Mouse (Mus musculus) neural tube, embryonic 11.5 days (tissue): Measurements from ENCODE around the gene Lifr. TPM values are rescaled to one million over a fixed set of nuclear protein-coding genes. Genes with fewer than 3 reads are reported as not detected.

Experiments
- ATAC-seq: fragments of 200-750 bp; cut with Nextera tagmentation; 2 replicates; pipeline ENCODE4 v1.8.0; 2017; ENCODE audit warnings: moderate number of reproducible peaks, mild to moderate bottlenecking, moderate TSS enrichment, moderate library complexity; ENCODE audit not compliant: insufficient read depth, low FRiP score, low TSS enrichment
- DNase-seq: peaks from one replicate; pipeline ENCODE4 v3.0.0-alpha.2; 2015; ENCODE audit warnings: low spot score
- H3K27ac ChIP-seq: fragments of 300-500 bp; sonication (generic); 2 replicates; pipeline ENCODE4 v1.5.1; 2014; ENCODE audit warnings: low read depth, mild to moderate bottlenecking, low read length
- H3K27me3 ChIP-seq: fragments of 300-500 bp; sonication (generic); 2 replicates; pipeline ENCODE4 v1.6.1; 2014; ENCODE audit warnings: mild to moderate bottlenecking, low read length, mixed read lengths; ENCODE audit not compliant: control insufficient read depth, insufficient read depth
- H3K36me3 ChIP-seq: fragments of 300-500 bp; sonication (generic); 2 replicates; pipeline ENCODE4 v1.6.1; 2014; ENCODE audit warnings: mild to moderate bottlenecking, low read length, moderate library complexity, mixed read lengths; ENCODE audit not compliant: control insufficient read depth, insufficient read depth
- H3K4me1 ChIP-seq: fragments of 300-500 bp; sonication (generic); 2 replicates; pipeline ENCODE4 v1.6.1; 2014; ENCODE audit warnings: low read length, mixed read lengths; ENCODE audit not compliant: control insufficient read depth, insufficient read depth
- H3K4me2 ChIP-seq: fragments of 300-500 bp; sonication (generic); 2 replicates; pipeline ENCODE4 v1.6.1; 2014; ENCODE audit warnings: low read depth, mild to moderate bottlenecking, moderate library complexity
- H3K4me3 ChIP-seq: fragments of 300-500 bp; sonication (generic); 2 replicates; pipeline ENCODE4 v1.5.1; 2014; ENCODE audit warnings: low read depth, low read length
- H3K9ac ChIP-seq: fragments of 300-500 bp; sonication (generic); 2 replicates; pipeline ENCODE4 v1.6.1; 2014; ENCODE audit warnings: mild to moderate bottlenecking, low read length
- H3K9me3 ChIP-seq: fragments of 300-500 bp; sonication (generic); 2 replicates; pipeline ENCODE4 v1.6.1; 2016; ENCODE audit warnings: low read length; ENCODE audit not compliant: control insufficient read depth
- WGBS: fragments of 180-500 bp; shearing (Covaris S2); extraction: QIAGEN DNeasy Blood & Tissue Kit; methylation state at CpG from one replicate; pipeline ENCODE4 v1.1.7; 2014; 5-methylcytosine and 5-hydroxymethylcytosine counted together
- polyA plus RNA-seq: library from polyadenylated mRNA; unstranded; fragments of >200 nt; fragmentation: Nextera tagmentation; extraction: Ambion mirVana; gene quantifications from 2 replicates; pipeline ENCODE4 v1.2.1, GENCODE M21; 2014

Gene Lifr
- polyA plus RNA-seq, 1 experiment from 2014 or later = 29.7 TPM

GRCm38 (mm10) chr15:7201421-7202380 is 111.3 kb downstream of the Lifr start:
- Histone ChIP-seq H3K4me3 (no peak overlapping the region), H3K4me2 (no peak overlapping the region), H3K9me3 (no peaks in the 10 kb centered on the region), H3K9ac (no peak overlapping the region), H3K27ac (no peak overlapping the region), H3K4me1 (peaks cover 19% of the 10 kb centered on the region; the same call in 1 of the 2 replicates), H3K27me3 (no peaks in the 10 kb centered on the region), H3K36me3 (no peaks in the 10 kb centered on the region)
- ATAC-seq = no peak
- DNase-seq = no peak
- 59% methylated on average over 9 of the region's 9 CpGs for WGBS

GRCm38 (mm10) chr15:7202981-7203380 is 112.6 kb downstream of the Lifr start:
- Histone ChIP-seq H3K4me2 (no peak overlapping the region), H3K9me3 (no peaks in the 10 kb centered on the region), H3K27ac (no peak overlapping the region), H3K4me1 (peaks cover 15% of the 10 kb centered on the region; the same call in 1 of the 2 replicates), H3K4me3 (no peak overlapping the region), H3K27me3 (no peaks in the 10 kb centered on the region), H3K9ac (no peak overlapping the region), H3K36me3 (no peaks in the 10 kb centered on the region)
- WGBS = 88% methylated on average over 5 of the region's 5 CpGs
- ATAC-seq (no peak), DNase-seq (no peak)

GRCm38 (mm10) chr15:7203606-7204330 is 113.4 kb downstream of the Lifr start:
- no peak for ATAC-seq
- no peak overlapping the region for H3K9ac ChIP-seq
- peaks cover 14% of the 10 kb centered on the region; the same call in 1 of the 2 replicates for H3K4me1 ChIP-seq
- no peak overlapping the region for H3K4me3 ChIP-seq
- 58% methylated on average over 8 of the region's 9 CpGs for WGBS
- no peak for DNase-seq
- no peaks in the 10 kb centered on the region for H3K27me3 ChIP-seq
- no peak overlapping the region for H3K27ac ChIP-seq
- no peaks in the 10 kb centered on the region for H3K36me3 ChIP-seq
- H3K4me2 ChIP-seq = no peak overlapping the region
- H3K9me3 ChIP-seq = no peaks in the 10 kb centered on the region

- H3K36me3 ChIP-seq = no peaks in the 10 kb centered on the region
- ATAC-seq (no peak), DNase-seq (no peak)
- WGBS = 80% methylated on average over 13 of the region's 13 CpGs
- no peaks in the 10 kb centered on the region for H3K27me3 ChIP-seq
- H3K4me3 ChIP-seq = no peak overlapping the region
- H3K9me3 ChIP-seq = no peaks in the 10 kb centered on the region
- peaks cover 14% of the 10 kb centered on the region; the same call in 1 of the 2 replicates for H3K4me1 ChIP-seq
- no peak overlapping the region for H3K27ac ChIP-seq
- H3K9ac ChIP-seq = no peak overlapping the region
- no peak overlapping the region for H3K4me2 ChIP-seq
Measured at GRCm38 (mm10) chr15:7204917-7205316, 114.5 kb downstream of the Lifr start.

GRCm38 (mm10) chr15:7206110-7206509 is 115.7 kb downstream of the Lifr start:
- Histone ChIP-seq H3K36me3 (no peaks in the 10 kb centered on the region), H3K4me2 (no peak overlapping the region), H3K4me3 (no peak overlapping the region), H3K9me3 (no peaks in the 10 kb centered on the region), H3K27me3 (no peaks in the 10 kb centered on the region), H3K4me1 (peaks cover 14% of the 10 kb centered on the region; the same call in 1 of the 2 replicates), H3K9ac (no peak overlapping the region), H3K27ac (no peak overlapping the region)
- WGBS = 45% methylated on average over 5 of the region's 5 CpGs
- no peak for DNase-seq
- ATAC-seq = no peak

GRCm38 (mm10) chr15:7207292-7207691 is 116.9 kb downstream of the Lifr start:
- no peak overlapping the region for H3K9ac ChIP-seq
- H3K27ac ChIP-seq = no peak overlapping the region
- DNase-seq (no peak), ATAC-seq (no peak)
- WGBS = 82% methylated on average over 7 of the region's 7 CpGs
- H3K4me3 ChIP-seq = no peak overlapping the region
- H3K4me1 ChIP-seq = peaks cover 8% of the 10 kb centered on the region; the same call in 1 of the 2 replicates
- H3K27me3 ChIP-seq = no peaks in the 10 kb centered on the region
- H3K9me3 ChIP-seq = no peaks in the 10 kb centered on the region
- no peaks in the 10 kb centered on the region for H3K36me3 ChIP-seq
- no peak overlapping the region for H3K4me2 ChIP-seq

- no peak overlapping the region for H3K4me3 ChIP-seq
- ATAC-seq (no peak), DNase-seq (no peak)
- H3K27ac ChIP-seq = no peak overlapping the region
- WGBS = 90% methylated on average over 9 of the region's 9 CpGs
- no peak overlapping the region for H3K4me2 ChIP-seq
- no peaks in the 10 kb centered on the region for H3K36me3 ChIP-seq
- H3K9ac ChIP-seq = no peak overlapping the region
- H3K9me3 ChIP-seq = no peaks in the 10 kb centered on the region
- H3K4me1 ChIP-seq = peaks cover 7% of the 10 kb centered on the region; the same call in 1 of the 2 replicates
- H3K27me3 ChIP-seq = no peaks in the 10 kb centered on the region
Measured at GRCm38 (mm10) chr15:7208180-7208579, 117.8 kb downstream of the Lifr start.

- Histone ChIP-seq H3K9me3 (no peaks in the 10 kb centered on the region), H3K36me3 (no peaks in the 10 kb centered on the region), H3K4me3 (no peak overlapping the region), H3K9ac (no peak overlapping the region), H3K27ac (no peak overlapping the region), H3K27me3 (no peaks in the 10 kb centered on the region), H3K4me1 (no peaks in the 10 kb centered on the region), H3K4me2 (no peak overlapping the region)
- ATAC-seq = no peak
- 72% methylated on average over 1 of the region's 1 CpGs for WGBS
- no peak for DNase-seq
Measured at GRCm38 (mm10) chr15:7213683-7214082, 123.3 kb downstream of the Lifr start.
